9 mouse cellular contexts compared by ENCODE assay signal in the genomic region with DNA sequence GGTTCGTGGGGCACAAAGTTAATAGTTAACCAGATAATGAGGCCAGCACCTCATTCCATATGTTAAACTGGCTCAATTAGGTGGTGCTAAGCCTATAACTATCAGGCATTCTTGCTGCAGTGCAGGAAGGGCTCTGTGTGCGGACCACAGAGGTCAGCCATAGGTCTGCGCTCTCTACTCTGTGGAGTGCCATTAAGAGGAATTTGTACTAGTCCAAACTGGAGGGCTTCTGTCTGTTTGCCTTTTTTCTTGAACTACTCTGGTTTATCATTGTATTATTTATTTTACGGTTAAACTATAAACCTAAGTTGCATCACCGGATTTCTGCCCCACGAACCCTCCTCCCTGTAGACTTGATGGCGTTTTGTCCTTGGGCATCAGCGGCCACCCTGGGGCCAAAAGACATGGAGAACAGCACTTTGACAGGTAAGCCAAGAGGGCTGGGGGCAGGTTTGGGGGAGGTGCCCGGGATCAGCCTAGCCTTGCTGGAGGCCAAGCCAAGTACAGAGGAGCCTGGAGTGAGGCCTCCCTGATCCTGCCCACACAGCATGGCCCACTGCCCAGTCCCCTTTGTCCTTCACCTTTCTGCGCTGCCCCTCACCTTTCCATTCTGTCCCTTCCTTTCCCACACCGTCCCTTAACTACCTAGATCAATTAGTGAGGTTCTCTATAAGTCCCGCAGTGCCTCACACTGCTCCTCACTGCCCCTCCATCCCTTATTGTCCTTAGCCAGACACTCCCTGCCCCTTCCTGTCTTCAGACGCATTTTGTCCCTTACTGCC. TPM values are rescaled to one million over a fixed set of nuclear protein-coding genes. Genes with fewer than 3 reads are reported as not detected.
DNase-seq lines count a peak whose midpoint lies in the region; ATAC-seq and TF ChIP-seq lines count a peak whose summit lies in the region.
"Had no signal": no experiment of that assay in that cellular context is flagged by ENCODE, and none has a peak within 500 bp of the region (broad histone marks: within the 10 kb centered on the region; RNA-seq: fewer than 3 reads in every experiment).

A gene (plus strand): TSS at position 240 of the 782 bp plus-strand sequence.

- peak within 1 kb of the TSS; percentile 96; the same call in 1 of the 2 replicates for H3K27ac ChIP-seq in layer of hippocampus, adult 2 months
- peak within 1 kb of the TSS; percentile 86 for H3K27ac ChIP-seq in heart, adult 2 months
- H3K27ac ChIP-seq in liver, embryonic 11.5 days (ENCODE audit: low read depth, low read length), result peak within 1 kb of the TSS; percentile 96
- H3K27ac ChIP-seq in neural tube, embryonic 11.5 days (ENCODE audit: low read depth, low read length), result no peak within 1 kb of the TSS

- TF ChIP-seq EP300 in heart, adult 2 months (IDR thresholded peaks at IDR 0.05; ENCODE audit: insufficient read depth, low read depth, low read length), result no peak

- H3K9me3 ChIP-seq in liver, embryonic 11.5 days (ENCODE audit: control insufficient read depth, low read length), result no peaks in the 10 kb centered on the region
- no peaks in the 10 kb centered on the region for H3K9me3 ChIP-seq in neural tube, embryonic 11.5 days (ENCODE audit: control insufficient read depth, low read length)

- H3K79me2 ChIP-seq in heart, adult 2 months (replicated peaks; ENCODE audit: control insufficient read depth, insufficient read depth, low read length), result peaks cover 4% of the 10 kb centered on the region; the same call in 1 of the 2 replicates

- WGBS in heart, adult 2 months, result 81% methylated on average over 13 of the region's 13 CpGs
- WGBS in liver, embryonic 11.5 days, result 54% methylated on average over 13 of the region's 13 CpGs
- 38% methylated on average over 13 of the region's 13 CpGs for WGBS in neural tube, embryonic 11.5 days

- H3K4me3 ChIP-seq in layer of hippocampus, adult 2 months, result peak within 1 kb of the TSS; percentile 95
- peak within 1 kb of the TSS; percentile 82 for H3K4me3 ChIP-seq in heart, adult 2 months
- peak within 1 kb of the TSS; percentile 80 for H3K4me3 ChIP-seq in liver, embryonic 11.5 days (ENCODE audit: low read depth, low read length)
- peak within 1 kb of the TSS; percentile 81; the same call in 1 of the 2 replicates for H3K4me3 ChIP-seq in neural tube, embryonic 11.5 days (ENCODE audit: low read depth, low read length)

- H3K4me1 ChIP-seq in heart, adult 2 months (ENCODE audit: control insufficient read depth, insufficient read depth, low read length), result peaks cover 6% of the 10 kb centered on the region
- peaks cover 9% of the 10 kb centered on the region for H3K4me1 ChIP-seq in liver, embryonic 11.5 days (replicated peaks; ENCODE audit: control insufficient read depth, insufficient read depth, low read length)
- H3K4me1 ChIP-seq in neural tube, embryonic 11.5 days (ENCODE audit: control insufficient read depth, insufficient read depth, low read length), result peaks cover 8% of the 10 kb centered on the region; the same call in 1 of the 2 replicates

- DNase-seq in layer of hippocampus, adult 2 months (ENCODE audit: low spot score in 2 of 2), result no peak
- DNase-seq in layer of hippocampus, adult 9-11 months, result no peak
- peak; percentile 43 to 56 for DNase-seq in cerebellum, postnatal 10 days
- peak in 1 of 2 experiments; percentile 35 for DNase-seq in heart, adult 2 months
- DNase-seq in kidney, adult 8-10 months, result peak; percentile 93
- DNase-seq in liver, embryonic 11.5 days (ENCODE audit: low spot score), result no peak
- peak; percentile 35 for DNase-seq in neural tube, embryonic 11.5 days (ENCODE audit: low spot score)
- no peak for DNase-seq in natural killer cell, adult 2 months (ENCODE audit: low spot score in 2 of 2)

- intact Hi-C loops in heart, adult 2 months (cut with DNase I), result loop anchor here (2.0 to 5.0 kb wide), 4 partner anchors 45 to 163 kb away; no protein-coding TSS in a partner anchor

- peaks cover 2% of the 10 kb centered on the region for H3K36me3 ChIP-seq in heart, adult 2 months (ENCODE audit: control insufficient read depth, insufficient read depth, low read length)
- H3K36me3 ChIP-seq in liver, embryonic 11.5 days (ENCODE audit: control insufficient read depth, insufficient read depth, low read length), result no peaks in the 10 kb centered on the region
- no peaks in the 10 kb centered on the region for H3K36me3 ChIP-seq in neural tube, embryonic 11.5 days (ENCODE audit: control insufficient read depth, insufficient read depth, low read length)

- peak within 1 kb of the TSS; percentile 93 for H3K4me2 ChIP-seq in liver, embryonic 11.5 days
- peak within 1 kb of the TSS; percentile 50 for H3K4me2 ChIP-seq in neural tube, embryonic 11.5 days (ENCODE audit: low read depth)

- peak; percentile 56 for ATAC-seq in liver, embryonic 11.5 days (replicated peaks; ENCODE audit: low FRiP score)
- ATAC-seq in neural tube, embryonic 11.5 days (ENCODE audit: insufficient read depth, low FRiP score, low TSS enrichment), result peak; percentile 25; the same call in 1 of the 2 replicates

- TF ChIP-seq CTCF in layer of hippocampus, adult 2 months (conservative IDR thresholded peaks at IDR 0.05), result no peak
- no peak for TF ChIP-seq CTCF in heart, adult 2 months (IDR thresholded peaks at IDR 0.05)

- no peaks in the 10 kb centered on the region for H3K27me3 ChIP-seq in heart, adult 2 months (ENCODE audit: control insufficient read depth, insufficient read depth, low read length)
- H3K27me3 ChIP-seq in liver, embryonic 11.5 days (replicated peaks; ENCODE audit: control insufficient read depth, insufficient read depth, low read length), result no peaks in the 10 kb centered on the region
- H3K27me3 ChIP-seq in neural tube, embryonic 11.5 days (ENCODE audit: control insufficient read depth, insufficient read depth, low read length), result no peaks in the 10 kb centered on the region
- H3K27me3 ChIP-seq: CH12.LX had no signal

- peak within 1 kb of the TSS; percentile 53 for H3K9ac ChIP-seq in heart, adult 2 months (ENCODE audit: low read depth, low read length)
- peak within 1 kb of the TSS; percentile 31 for H3K9ac ChIP-seq in liver, embryonic 11.5 days (ENCODE audit: low read depth, low read length)
- H3K9ac ChIP-seq in neural tube, embryonic 11.5 days (ENCODE audit: low read length), result peak within 1 kb of the TSS; percentile 40

- TF ChIP-seq POLR2A in heart, adult 2 months (IDR thresholded peaks at IDR 0.05; ENCODE audit: insufficient read depth, low read depth, low read length), result no peak

RNA-seq across cellular contexts. Expression of the gene that starts here (rescaled TPM):
- total RNA-seq in layer of hippocampus, adult 2 months (2021), result 10 to 100 TPM; 42.5 to 50.6 TPM
- 10 to 100 TPM; 22.1 to 44.1 TPM for total RNA-seq in heart, adult 2 months (2021)
- polyA plus RNA-seq in heart, adult 2 months (2012; rRNA removed), result 21.3 and 22.5 TPM in 2 replicates
- polyA plus RNA-seq in liver, embryonic 11.5 days (2014; fragmentation: Nextera tagmentation; extraction: Ambion mirVana), result 26.2 and 27.7 TPM in 2 replicates
- polyA plus RNA-seq in neural tube, embryonic 11.5 days (2014; fragmentation: Nextera tagmentation; extraction: Ambion mirVana), result 62.4 and 63.7 TPM in 2 replicates

Comparison
In these comparisons a context has a peak if more than half of its experiments do, and no peak if none do; other contexts are left out.
1. DNase-seq: peak in cerebellum, postnatal 10 days (2 of 2), kidney, adult 8-10 months (2 of 2) and neural tube, embryonic 11.5 days (single experiment); none in layer of hippocampus, adult 2 months (0 of 2), layer of hippocampus, adult 9-11 months (single experiment), liver, embryonic 11.5 days (single experiment) and natural killer cell, adult 2 months (0 of 2).
2. Peak in every context shown above with its lines, with median percentiles within 50 percentile points of each other: H3K4me3 ChIP-seq and H3K9ac ChIP-seq.